Mouse (Mus musculus) cerebellum, adult 9-10 months (tissue): Measurements from ENCODE around the gene Abi1.
A peak's percentile ranks its signal among the peaks of the same experiment; 100 is the strongest.
"Not testable (repeated sequence)": the region's sequence is repeated elsewhere in the genome, so short reads cannot be mapped to it uniquely, and the experiment has no call there.

Source experiments
- DNase-seq: peaks from one replicate; pipeline ENCODE4 v3.0.0; 2022

Gene Abi1

GRCm38 (mm10) chr2:23040001-23040646, at the start of gene Abi1:
Abi1 (minus strand) TSS chr2:23040241.
- DNase-seq = peak; percentile 96

- no peak for DNase-seq
Observed at GRCm38 (mm10) chr2:23084540-23084939, 44.5 kb upstream of the Abi1 start.

GRCm38 (mm10) chr2:23078588-23078987, 38.5 kb upstream of the Abi1 start:
- DNase-seq = no peak

GRCm38 (mm10) chr2:23077693-23078092, 37.7 kb upstream of the Abi1 start:
- no peak for DNase-seq

DNA sequence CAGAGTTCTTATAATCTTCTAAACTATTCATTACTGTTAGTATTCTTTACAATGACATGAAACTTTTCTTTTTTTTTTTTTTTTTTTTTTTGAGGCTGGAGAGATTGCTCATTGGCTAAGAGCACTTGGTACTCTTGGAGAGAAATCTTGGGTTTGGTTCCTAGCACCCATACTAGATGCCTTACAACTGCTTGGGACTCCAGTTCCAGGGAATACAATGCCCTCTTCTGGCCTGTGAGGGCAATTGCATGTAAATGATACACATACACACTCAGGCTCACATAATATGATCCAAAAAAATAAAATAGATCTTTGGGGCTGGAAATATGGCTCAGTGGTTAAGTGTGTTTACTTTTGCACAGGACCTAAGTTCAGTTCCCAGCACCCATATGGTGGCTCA, 36.7 kb upstream of the Abi1 start:
- no peak for DNase-seq

GRCm38 (mm10) chr2:23075846-23076245, 35.8 kb upstream of the Abi1 start:
- no peak for DNase-seq

GRCm38 (mm10) chr2:23071406-23071805, 31.4 kb upstream of the Abi1 start:
- no peak for DNase-seq

GRCm38 (mm10) chr2:23070491-23070890, 30.4 kb upstream of the Abi1 start:
- peak; percentile 23 for DNase-seq

DNA sequence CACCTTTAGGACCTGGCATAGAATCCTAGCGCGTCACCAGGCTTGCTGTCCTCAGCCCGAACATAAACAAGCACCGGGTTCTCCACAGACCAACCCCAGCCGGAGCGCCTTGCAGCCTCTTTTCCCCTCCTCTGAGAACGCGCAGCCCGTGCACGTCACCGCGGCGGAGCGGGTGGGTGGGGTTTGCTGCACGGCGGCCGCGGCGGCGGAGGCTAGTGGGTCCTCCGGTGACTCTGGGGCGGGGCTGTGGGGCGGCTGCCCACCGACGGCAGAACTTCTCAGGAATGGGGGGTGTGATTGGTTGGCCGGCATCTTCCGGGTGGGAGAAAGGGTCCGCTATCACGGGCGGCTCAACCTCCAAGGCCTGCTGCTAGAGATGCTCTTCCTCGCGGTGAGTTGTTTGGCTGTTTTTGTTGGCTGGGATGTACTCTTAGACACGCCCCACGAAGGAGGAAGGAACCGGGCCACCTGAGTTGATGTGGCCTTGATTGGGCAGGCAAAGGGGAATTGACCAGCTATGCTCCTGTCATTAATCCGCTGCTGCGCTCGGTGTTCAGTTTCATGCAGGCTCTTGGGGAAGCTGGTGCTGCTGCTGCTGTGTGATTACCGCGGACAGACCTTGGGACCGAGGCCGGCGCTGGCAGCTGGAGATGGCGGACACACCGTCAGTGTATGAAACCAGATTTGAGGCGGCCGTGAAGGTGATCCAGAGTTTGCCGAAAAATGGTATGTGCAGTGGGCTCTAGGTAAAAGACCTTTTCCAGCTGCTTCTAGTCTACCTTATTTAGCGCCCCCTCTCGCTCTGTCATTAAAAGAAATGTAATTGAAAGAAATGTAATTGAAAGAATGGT, 29.1 kb upstream of the Abi1 start:
- peak; percentile 94 for DNase-seq

GRCm38 (mm10) chr2:23068370-23068737, 28.3 kb upstream of the Abi1 start:
- no peak for DNase-seq

DNA sequence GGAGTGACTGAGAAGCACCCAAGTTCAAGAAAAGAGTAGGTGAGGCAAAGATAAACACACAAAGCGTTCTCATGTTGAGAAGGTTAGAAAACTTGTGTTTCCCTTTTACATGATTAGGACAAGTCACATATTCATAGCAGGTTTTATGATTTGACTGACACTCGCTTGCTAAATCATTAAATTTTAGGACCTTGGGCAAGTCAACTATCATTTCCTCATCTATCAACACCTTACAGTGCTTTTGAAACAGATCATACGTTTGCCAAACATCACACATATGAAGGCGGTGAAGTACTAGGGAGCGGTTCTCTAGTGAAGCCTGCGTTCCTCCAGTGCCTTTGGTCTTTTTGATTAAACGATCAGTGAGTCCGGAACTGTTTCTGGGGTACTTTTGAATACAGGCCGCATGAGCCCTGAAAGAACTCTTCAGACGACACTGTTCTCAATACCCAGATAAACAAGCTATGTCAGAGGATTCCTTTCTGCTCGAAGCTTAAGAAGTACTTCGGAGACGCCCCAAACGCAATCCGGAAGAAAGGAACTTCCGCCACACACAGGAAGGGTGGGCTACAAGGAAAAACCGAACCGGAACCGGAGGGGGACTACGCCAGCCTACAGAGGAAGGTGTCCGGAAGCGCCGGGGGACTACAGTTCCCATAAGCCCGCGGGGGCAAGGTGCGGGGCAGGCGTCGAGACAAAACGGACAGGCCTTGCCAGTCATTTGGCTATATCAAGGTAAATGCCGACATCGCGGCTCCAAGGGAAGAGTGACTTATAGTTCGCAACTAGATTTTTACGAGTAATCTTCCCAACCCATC, 27.7 kb upstream of the Abi1 start, which contains the start of gene Acbd5:
Gene Acbd5, plus strand, starts transcription at position 616 of the 818 bp plus-strand sequence.
- DNase-seq = peak; percentile 96

GRCm38 (mm10) chr2:23052523-23052922, 12.5 kb upstream of the Abi1 start:
- DNase-seq = no peak

DNA sequence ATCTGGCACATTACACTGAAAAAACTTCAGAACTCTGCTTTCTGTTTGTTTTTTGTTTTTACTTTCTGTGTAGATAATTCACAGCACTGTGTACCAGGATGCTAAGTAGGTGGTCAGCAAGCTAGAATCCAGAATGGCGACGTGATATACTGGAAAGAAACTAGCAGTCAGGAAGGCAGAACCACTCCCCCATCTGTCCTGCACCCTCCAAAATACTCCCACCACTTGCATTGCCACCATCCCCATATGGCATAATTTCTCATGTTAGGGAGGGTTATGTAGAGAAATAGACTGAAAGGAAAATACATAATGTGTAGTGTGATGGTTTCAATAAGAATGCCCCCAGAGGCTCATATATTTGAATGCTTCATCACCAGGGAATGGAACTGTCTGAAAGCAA, 11.8 kb upstream of the Abi1 start:
- DNase-seq = no peak

- DNase-seq = no peak
Observed at GRCm38 (mm10) chr2:23048006-23048405, 8.0 kb upstream of the Abi1 start.

- DNase-seq = no peak
Observed at GRCm38 (mm10) chr2:23045703-23046102, 5.7 kb upstream of the Abi1 start.

DNA sequence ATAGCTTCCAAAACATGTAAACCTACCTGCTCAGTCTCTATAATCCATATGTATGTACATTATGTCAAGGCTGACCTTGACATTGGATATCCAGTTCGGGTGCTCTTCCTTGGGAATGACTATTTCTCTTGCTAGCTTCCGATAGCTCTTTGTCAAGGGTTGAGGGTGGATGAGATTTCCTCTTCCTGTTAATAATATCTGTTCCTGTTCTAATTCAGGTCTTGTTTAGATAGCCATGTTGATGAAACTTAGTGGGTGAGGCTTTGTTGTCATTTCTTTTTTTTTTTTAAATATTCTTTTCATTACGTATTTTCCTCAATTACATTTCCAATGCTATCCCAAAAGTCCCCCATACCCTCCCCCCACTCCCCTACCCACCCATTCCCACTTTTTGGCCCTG, 2.1 kb upstream of the Abi1 start:
- DNase-seq = no peak

DNA sequence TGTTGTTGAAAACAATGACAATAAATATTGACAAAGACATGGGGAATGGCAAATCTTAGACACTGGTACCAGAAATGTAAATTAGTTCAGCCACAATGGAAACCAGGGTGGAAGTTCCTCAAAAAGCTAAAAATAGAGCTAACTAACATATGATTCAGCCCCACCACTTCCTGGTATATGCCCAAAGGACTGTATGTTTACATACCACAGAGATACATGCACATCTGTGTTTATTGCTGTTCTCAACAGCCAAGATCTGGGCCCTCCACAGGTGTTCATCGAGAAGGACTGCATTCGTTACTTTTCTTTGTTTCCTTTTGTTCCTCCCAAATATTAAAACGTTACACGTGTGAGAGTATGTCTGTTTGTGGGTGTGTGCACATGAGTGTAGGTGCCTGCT, 1.4 kb upstream of the Abi1 start:
- DNase-seq = no peak

DNA sequence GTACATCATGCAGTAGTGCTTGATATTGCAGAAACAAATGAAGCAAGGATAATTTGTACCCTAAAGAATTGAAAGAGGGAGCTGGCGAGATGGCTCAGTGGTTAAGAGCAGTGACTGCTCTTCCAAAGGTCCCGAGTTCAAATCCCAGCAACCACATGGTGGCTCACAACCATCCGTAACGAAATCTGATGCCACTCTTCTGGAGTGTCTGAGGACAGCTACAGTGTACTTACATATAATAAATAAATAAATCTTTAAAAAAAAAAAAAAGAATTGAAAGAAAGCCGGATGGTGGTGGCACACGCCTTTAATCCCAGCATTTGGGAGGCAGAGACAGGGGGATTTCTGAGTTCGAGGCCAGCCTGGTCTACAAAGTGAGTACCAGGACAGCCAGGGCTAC, 649 bp upstream of the Abi1 start:
- DNase-seq = not testable (repeated sequence)

- peak; percentile 63 for DNase-seq
Observed at GRCm38 (mm10) chr2:23039082-23040000, 700 bp downstream of the Abi1 start.

GRCm38 (mm10) chr2:23035467-23035866, 4.6 kb downstream of the Abi1 start:
- DNase-seq = no peak

GRCm38 (mm10) chr2:23034692-23035435, 5.2 kb downstream of the Abi1 start:
- DNase-seq = peak; percentile 20

- DNase-seq = no peak
Observed at GRCm38 (mm10) chr2:23030631-23031030, 9.4 kb downstream of the Abi1 start.
